Mouse (Mus musculus) liver, embryonic 11.5 days (tissue): ENCODE measurements around the gene Hk2. TPM values are rescaled to one million over a fixed set of nuclear protein-coding genes. Genes with fewer than 3 reads are reported as not detected.

ENCODE experiments used
- ATAC-seq: fragments of 200-750 bp; cut with Nextera tagmentation; replicated peaks from 2 replicates; pipeline ENCODE4 v1.8.0; 2017; ENCODE audit warnings: moderate number of reproducible peaks, mild to moderate bottlenecking, moderate TSS enrichment, moderate library complexity; ENCODE audit not compliant: low FRiP score
- DNase-seq: peaks from one replicate; pipeline ENCODE4 v3.0.0-alpha.2; 2017; ENCODE audit warnings: low spot score
- H3K27ac ChIP-seq: fragments of 300-500 bp; sonication (generic); 2 replicates; pipeline ENCODE4 v1.5.1; 2014; ENCODE audit warnings: mild to moderate bottlenecking, low read depth, low read length, control low read depth
- H3K27me3 ChIP-seq: fragments of 300-500 bp; sonication (generic); replicated peaks from 2 replicates; pipeline ENCODE4 v1.6.1; 2014; ENCODE audit warnings: low read length, mixed read lengths; ENCODE audit not compliant: control insufficient read depth, insufficient read depth
- H3K36me3 ChIP-seq: fragments of 300-500 bp; sonication (generic); 2 replicates; pipeline ENCODE4 v1.6.1; 2014; ENCODE audit warnings: mild to moderate bottlenecking, low read length, moderate library complexity, mixed read lengths; ENCODE audit not compliant: control insufficient read depth, insufficient read depth
- H3K4me1 ChIP-seq: fragments of 300-500 bp; sonication (generic); replicated peaks from 2 replicates; pipeline ENCODE4 v1.6.1; 2014; ENCODE audit warnings: low read length, mixed read lengths; ENCODE audit not compliant: control insufficient read depth, insufficient read depth
- H3K4me2 ChIP-seq: fragments of 300-500 bp; sonication (generic); 2 replicates; pipeline ENCODE4 v1.6.1; 2014; ENCODE audit warnings: mild to moderate bottlenecking, control low read depth, moderate library complexity
- H3K4me3 ChIP-seq: fragments of 300-500 bp; sonication (generic); 2 replicates; pipeline ENCODE4 v1.5.1; 2014; ENCODE audit warnings: low read depth, low read length, control low read depth
- H3K9ac ChIP-seq: fragments of 300-500 bp; sonication (generic); 2 replicates; pipeline ENCODE4 v1.6.1; 2014; ENCODE audit warnings: low read depth, low read length, control low read depth
- H3K9me3 ChIP-seq: fragments of 300-500 bp; sonication (generic); 2 replicates; pipeline ENCODE4 v1.6.1; 2016; ENCODE audit warnings: low read length, inconsistent platforms, mixed read lengths; ENCODE audit not compliant: control insufficient read depth
- WGBS: fragments of 180-500 bp; shearing (Covaris S2); extraction: QIAGEN DNeasy Blood & Tissue Kit; methylation state at CpG from one replicate; pipeline ENCODE4 v1.1.7; 2014; 5-methylcytosine and 5-hydroxymethylcytosine counted together
- polyA plus RNA-seq: library from polyadenylated mRNA; unstranded; fragments of >200 nt; fragmentation: Nextera tagmentation; extraction: Ambion mirVana; gene quantifications from 2 replicates; pipeline ENCODE4 v1.2.1, GENCODE M21; 2014

Hk2 gene
- polyA plus RNA-seq, 1 experiment from 2014 or later: 29.0 TPM

- no peak overlapping the region for H3K4me2 ChIP-seq
- H3K9ac ChIP-seq: no peak overlapping the region
- H3K27ac ChIP-seq: no peak overlapping the region
- no peaks in the 10 kb centered on the region for H3K9me3 ChIP-seq
- H3K36me3 ChIP-seq: peaks cover 29% of the 10 kb centered on the region
- WGBS: 75% methylated on average over 8 of the region's 8 CpGs
- no peak overlapping the region for H3K4me3 ChIP-seq
- DNase-seq (no peak), ATAC-seq (no peak)
- no peaks in the 10 kb centered on the region; the same call in 1 of the 2 replicates for H3K4me1 ChIP-seq
- no peaks in the 10 kb centered on the region for H3K27me3 ChIP-seq
These were observed 33.3 kb downstream of the Hk2 start for GRCm38 (mm10) chr6:82740868-82741517.

GRCm38 (mm10) chr6:82740269-82740668 is 34.0 kb downstream of the Hk2 start:
- ATAC-seq: peak; percentile 48

GRCm38 (mm10) chr6:82737634-82738540 is 36.4 kb downstream of the Hk2 start:
- no peak overlapping the region for H3K4me3 ChIP-seq
- H3K9ac ChIP-seq: no peak overlapping the region
- WGBS: 90% methylated on average over 27 of the region's 27 CpGs
- no peak overlapping the region for H3K4me2 ChIP-seq
- ATAC-seq (no peak), DNase-seq (no peak)
- no peaks in the 10 kb centered on the region; the same call in 1 of the 2 replicates for H3K4me1 ChIP-seq
- peaks cover 33% of the 10 kb centered on the region for H3K36me3 ChIP-seq
- H3K27me3 ChIP-seq: no peaks in the 10 kb centered on the region
- no peak overlapping the region for H3K27ac ChIP-seq
- H3K9me3 ChIP-seq: no peaks in the 10 kb centered on the region

More at GRCm38 (mm10) chr6:82740269-82740668, 34.0 kb downstream of the Hk2 start:
- H3K9me3 ChIP-seq: no peaks in the 10 kb centered on the region
- no peak for DNase-seq
- WGBS: 25% methylated on average over 6 of the region's 6 CpGs
- peaks cover 32% of the 10 kb centered on the region for H3K36me3 ChIP-seq
- H3K4me1 ChIP-seq: no peaks in the 10 kb centered on the region; the same call in 1 of the 2 replicates
- H3K27me3 ChIP-seq: no peaks in the 10 kb centered on the region
- H3K27ac ChIP-seq: no peak overlapping the region
- H3K9ac ChIP-seq: no peak overlapping the region
- no peak overlapping the region for H3K4me3 ChIP-seq
- peak overlapping the region; percentile 36; the same call in 1 of the 2 replicates for H3K4me2 ChIP-seq

GRCm38 (mm10) chr6:82736626-82737600 is 37.3 kb downstream of the Hk2 start:
- H3K4me1 ChIP-seq: no peaks in the 10 kb centered on the region; the same call in 1 of the 2 replicates
- H3K4me3 ChIP-seq: no peak overlapping the region
- DNase-seq (no peak), ATAC-seq (no peak)
- no peak overlapping the region for H3K27ac ChIP-seq
- no peak overlapping the region for H3K4me2 ChIP-seq
- no peaks in the 10 kb centered on the region for H3K9me3 ChIP-seq
- no peaks in the 10 kb centered on the region for H3K27me3 ChIP-seq
- 88% methylated on average over 25 of the region's 25 CpGs for WGBS
- H3K36me3 ChIP-seq: peaks cover 33% of the 10 kb centered on the region
- H3K9ac ChIP-seq: no peak overlapping the region

GRCm38 (mm10) chr6:82735347-82735746 is 38.9 kb downstream of the Hk2 start:
- 88% methylated on average over 7 of the region's 7 CpGs for WGBS
- Histone ChIP-seq H3K4me1 (no peaks in the 10 kb centered on the region), H3K9ac (no peak overlapping the region), H3K9me3 (no peaks in the 10 kb centered on the region), H3K27ac (no peak overlapping the region), H3K36me3 (peaks cover 31% of the 10 kb centered on the region), H3K4me2 (no peak overlapping the region), H3K4me3 (no peak overlapping the region), H3K27me3 (no peaks in the 10 kb centered on the region)
- no peak for ATAC-seq
- DNase-seq: no peak

- peak; percentile 18; the same call in 1 of the 2 replicates for ATAC-seq
- H3K36me3 ChIP-seq: peaks cover 25% of the 10 kb centered on the region
These were observed 45.6 kb downstream of the Hk2 start for GRCm38 (mm10) chr6:82728635-82729034.

GRCm38 (mm10) chr6:82727206-82727605 is 47.0 kb downstream of the Hk2 start:
- no peak for ATAC-seq
- Histone ChIP-seq H3K9me3 (no peaks in the 10 kb centered on the region), H3K27me3 (no peaks in the 10 kb centered on the region)

More at GRCm38 (mm10) chr6:82728635-82729034, 45.6 kb downstream of the Hk2 start:
- no peak overlapping the region for H3K9ac ChIP-seq
- no peak overlapping the region for H3K4me3 ChIP-seq
- H3K4me1 ChIP-seq: no peaks in the 10 kb centered on the region
- WGBS: 88% methylated on average over 21 of the region's 21 CpGs
- H3K27ac ChIP-seq: no peak overlapping the region
- H3K9me3 ChIP-seq: no peaks in the 10 kb centered on the region
- DNase-seq: no peak
- no peaks in the 10 kb centered on the region for H3K27me3 ChIP-seq
- no peak overlapping the region for H3K4me2 ChIP-seq

GRCm38 (mm10) chr6:82723321-82723720 is 50.9 kb downstream of the Hk2 start:
- H3K9me3 ChIP-seq: no peaks in the 10 kb centered on the region
- DNase-seq (no peak), ATAC-seq (no peak)
- H3K9ac ChIP-seq: no peak overlapping the region
- H3K4me2 ChIP-seq: no peak overlapping the region
- no peaks in the 10 kb centered on the region for H3K27me3 ChIP-seq
- H3K36me3 ChIP-seq: peaks cover 9% of the 10 kb centered on the region; the same call in 1 of the 2 replicates
- no peak overlapping the region for H3K4me3 ChIP-seq
- 0 out of 2 replicates have a peak overlapping the region, but pooled peaks have one; percentile 19 for H3K27ac ChIP-seq
- WGBS: 62% methylated on average over 5 of the region's 5 CpGs
- H3K4me1 ChIP-seq: no peaks in the 10 kb centered on the region

More at GRCm38 (mm10) chr6:82727206-82727605, 47.0 kb downstream of the Hk2 start:
- Histone ChIP-seq H3K4me1 (no peaks in the 10 kb centered on the region), H3K4me2 (no peak overlapping the region), H3K4me3 (no peak overlapping the region), H3K36me3 (peaks cover 21% of the 10 kb centered on the region), H3K27ac (no peak overlapping the region), H3K9ac (no peak overlapping the region)
- DNase-seq: no peak
- WGBS: 91% methylated on average over 13 of the region's 13 CpGs
